In genomic region chr14:34555211-34555610, GRCm38 (mm10) we compare ENCODE assay signal across 22 mouse cellular contexts. TPM values are rescaled to one million over a fixed set of nuclear protein-coding genes. Genes with fewer than 3 reads are reported as not detected.
DNase-seq lines count a peak whose midpoint lies in the region; ATAC-seq and TF ChIP-seq lines count a peak whose summit lies in the region.
"Had no signal": no experiment of that assay in that cellular context is flagged by ENCODE, and none has a peak within 500 bp of the region (broad histone marks: within the 10 kb centered on the region; RNA-seq: fewer than 3 reads in every experiment).

No protein-coding gene starts in this region.

- ATAC-seq in hindbrain, embryonic 13.5 days (ENCODE audit: low FRiP score) = no peak
- no peak for ATAC-seq in hindbrain, embryonic 16.5 days
- ATAC-seq in heart, embryonic 16.5 days (replicated peaks; ENCODE audit: extremely low read depth, insufficient read depth, low FRiP score) = no peak
- ATAC-seq: forebrain, postnatal 0 days had no signal

- DNase-seq in heart, embryonic 10.5 days (ENCODE audit: low spot score) = no peak
- DNase-seq in heart, adult 18-20 months = no peak
- DNase-seq in spleen, adult 18-20 months = no peak
- DNase-seq: adrenal gland, postnatal 10 days; B cell, adult 2 months; forebrain, postnatal 0 days; kidney, adult 2 months; kidney, postnatal 14 days; layer of hippocampus, postnatal 36 days; midbrain, embryonic 14.5 days had no signal

- no peaks in the 10 kb centered on the region for H3K9me3 ChIP-seq in heart, embryonic 10.5 days
- H3K9me3 ChIP-seq in hindbrain, embryonic 13.5 days = no peaks in the 10 kb centered on the region
- no peaks in the 10 kb centered on the region for H3K9me3 ChIP-seq in hindbrain, embryonic 16.5 days (ENCODE audit: control insufficient read depth, low read length)
- no peaks in the 10 kb centered on the region for H3K9me3 ChIP-seq in ES-Bruce4 (replicated peaks; ENCODE audit: control insufficient read depth, insufficient read depth, low read length, poor library complexity, severe bottlenecking)
- no peaks in the 10 kb centered on the region for H3K9me3 ChIP-seq in heart, embryonic 16.5 days (replicated peaks; ENCODE audit: control insufficient read depth, low read length)
- H3K9me3 ChIP-seq: embryonic facial prominence, embryonic 13.5 days had no signal

- no peak for TF ChIP-seq EP300 in ES-Bruce4 (IDR thresholded peaks at IDR 0.05; ENCODE audit: insufficient read depth, low read depth, low read length)

- no peak overlapping the region for H3K4me2 ChIP-seq in hindbrain, embryonic 13.5 days
- H3K4me2 ChIP-seq in hindbrain, embryonic 16.5 days (ENCODE audit: low read length) = no peak overlapping the region
- no peak overlapping the region for H3K4me2 ChIP-seq in heart, embryonic 16.5 days (ENCODE audit: low read depth, low read length)
- H3K4me2 ChIP-seq: embryonic facial prominence, embryonic 13.5 days had no signal

- H3K4me3 ChIP-seq in heart, embryonic 10.5 days = no peak overlapping the region
- H3K4me3 ChIP-seq in hindbrain, embryonic 13.5 days = no peak overlapping the region
- no peak overlapping the region for H3K4me3 ChIP-seq in hindbrain, embryonic 16.5 days (ENCODE audit: low read length)
- peak overlapping the region; percentile 22; the same call in 1 of the 2 replicates for H3K4me3 ChIP-seq in ES-Bruce4 (ENCODE audit: low read depth, low read length)
- H3K4me3 ChIP-seq in heart, embryonic 16.5 days (ENCODE audit: low read length) = no peak overlapping the region
- H3K4me3 ChIP-seq: embryonic facial prominence, embryonic 13.5 days; layer of hippocampus, adult 2 months had no signal

- H3K27me3 ChIP-seq in heart, embryonic 10.5 days (ENCODE audit: insufficient read depth, poor library complexity, severe bottlenecking) = no peaks in the 10 kb centered on the region
- 0 out of 2 replicates have a peak, but pooled peaks cover 5% of the 10 kb centered on the region for H3K27me3 ChIP-seq in hindbrain, embryonic 13.5 days
- no peaks in the 10 kb centered on the region for H3K27me3 ChIP-seq in hindbrain, embryonic 16.5 days (replicated peaks; ENCODE audit: control insufficient read depth, insufficient read depth, low read length)
- no peaks in the 10 kb centered on the region for H3K27me3 ChIP-seq in ES-Bruce4 (ENCODE audit: control insufficient read depth, insufficient read depth, low read length, poor library complexity, severe bottlenecking)
- H3K27me3 ChIP-seq in heart, embryonic 16.5 days (ENCODE audit: control insufficient read depth, insufficient read depth, low read length) = no peaks in the 10 kb centered on the region

- peaks cover 26% of the 10 kb centered on the region; the same call in 1 of the 2 replicates for H3K4me1 ChIP-seq in heart, embryonic 10.5 days
- 0 out of 2 replicates have a peak, but pooled peaks cover 4% of the 10 kb centered on the region for H3K4me1 ChIP-seq in hindbrain, embryonic 13.5 days (replicated peaks)
- no peaks in the 10 kb centered on the region for H3K4me1 ChIP-seq in hindbrain, embryonic 16.5 days (ENCODE audit: control insufficient read depth, insufficient read depth, low read depth, low read length)
- no peaks in the 10 kb centered on the region for H3K4me1 ChIP-seq in ES-Bruce4 (ENCODE audit: control insufficient read depth, insufficient read depth, low read length)
- peaks cover 18% of the 10 kb centered on the region for H3K4me1 ChIP-seq in heart, embryonic 16.5 days (ENCODE audit: control insufficient read depth, insufficient read depth, low read length)

- 62% methylated on average over 13 of the region's 13 CpGs for WGBS in heart, embryonic 10.5 days
- WGBS in hindbrain, embryonic 13.5 days = 61% methylated on average over 13 of the region's 13 CpGs
- WGBS in hindbrain, embryonic 16.5 days = 67% methylated on average over 13 of the region's 13 CpGs
- 58% methylated on average over 13 of the region's 13 CpGs for WGBS in heart, embryonic 16.5 days

- H3K9ac ChIP-seq in hindbrain, embryonic 13.5 days = 0 out of 2 replicates have a peak overlapping the region, but pooled peaks have one; percentile 39
- H3K9ac ChIP-seq in hindbrain, embryonic 16.5 days (ENCODE audit: low read depth, low read length) = no peak overlapping the region
- no peak overlapping the region for H3K9ac ChIP-seq in ES-Bruce4 (ENCODE audit: low read depth, poor library complexity, severe bottlenecking)
- H3K9ac ChIP-seq in heart, embryonic 16.5 days (ENCODE audit: low read length) = no peak overlapping the region
- H3K9ac ChIP-seq: embryonic facial prominence, embryonic 13.5 days; forebrain, postnatal 0 days; liver, embryonic 14.5 days had no signal

- peaks cover 79% of the 10 kb centered on the region for H3K36me3 ChIP-seq in heart, embryonic 10.5 days
- no peaks in the 10 kb centered on the region for H3K36me3 ChIP-seq in hindbrain, embryonic 13.5 days
- H3K36me3 ChIP-seq in hindbrain, embryonic 16.5 days (ENCODE audit: control insufficient read depth, insufficient read depth, low read length) = no peaks in the 10 kb centered on the region
- H3K36me3 ChIP-seq in ES-Bruce4 (ENCODE audit: control insufficient read depth, insufficient read depth, low read length, poor library complexity, severe bottlenecking) = no peaks in the 10 kb centered on the region
- peaks cover 27% of the 10 kb centered on the region for H3K36me3 ChIP-seq in heart, embryonic 16.5 days (ENCODE audit: control insufficient read depth, insufficient read depth)
- H3K36me3 ChIP-seq: embryonic facial prominence, embryonic 13.5 days had no signal

- no peak for TF ChIP-seq POLR2A in ES-Bruce4 (IDR thresholded peaks at IDR 0.05; ENCODE audit: insufficient read depth, low read length)

- TF ChIP-seq CTCF in ES-Bruce4 (IDR thresholded peaks at IDR 0.05; ENCODE audit: low read depth, low read length) = no peak

- H3K27ac ChIP-seq in heart, embryonic 10.5 days = peak overlapping the region; percentile 63
- H3K27ac ChIP-seq in hindbrain, embryonic 13.5 days = peak overlapping the region; percentile 8; the same call in 1 of the 2 replicates
- H3K27ac ChIP-seq in hindbrain, embryonic 16.5 days (ENCODE audit: low read depth, low read length) = no peak overlapping the region
- no peak overlapping the region for H3K27ac ChIP-seq in ES-Bruce4 (ENCODE audit: insufficient read depth, low read length)
- peak overlapping the region; percentile 59 for H3K27ac ChIP-seq in heart, embryonic 16.5 days (ENCODE audit: low read length)
- H3K27ac ChIP-seq: embryonic facial prominence, embryonic 13.5 days; layer of hippocampus, adult 2 months; liver, embryonic 14.5 days had no signal

RNA-seq across cellular contexts. Expression of gene 9230112D13Rik, which starts 32.6 kb away (rescaled TPM):
- not detected in 2 replicates for polyA plus RNA-seq in heart, embryonic 10.5 days (2016; fragmentation: Nextera tagmentation; extraction: Ambion mirVana)
- not detected for total RNA-seq in heart, adult 18-20 months (2021)
- not detected in 2 replicates for polyA plus RNA-seq in hindbrain, embryonic 13.5 days (2015; fragmentation: Nextera tagmentation; extraction: Ambion mirVana)
- polyA plus RNA-seq in hindbrain, embryonic 16.5 days (2015; fragmentation: Nextera tagmentation; extraction: Ambion mirVana) = not detected in 2 replicates
- not detected in 2 replicates for polyA plus RNA-seq in ES-Bruce4 (2011; ENCODE audit: insufficient read depth, insufficient read length, low read depth, missing spikeins)
- not detected in 2 replicates for polyA plus RNA-seq in heart, embryonic 16.5 days (2015; fragmentation: Nextera tagmentation; extraction: Ambion mirVana)
- total RNA-seq: adrenal gland, postnatal 10 days; forebrain, postnatal 0 days; layer of hippocampus, adult 2 months; layer of hippocampus, postnatal 36 days; left cerebral cortex, postnatal 14 days had no signal
- polyA plus RNA-seq: brain, embryonic 14.5 days; embryonic facial prominence, embryonic 13.5 days; forebrain, postnatal 0 days; kidney, adult 2 months; limb, embryonic 14.5 days; liver, embryonic 14.5 days; lung, embryonic 16.5 days; midbrain, embryonic 14.5 days had no signal

RNA-seq across cellular contexts. Expression of gene Ldb3, which starts 33.3 kb away (rescaled TPM):
- polyA plus RNA-seq in heart, embryonic 10.5 days (2016; fragmentation: Nextera tagmentation; extraction: Ambion mirVana) = 136 and 219 TPM in 2 replicates
- total RNA-seq in heart, adult 18-20 months (2021) = 1,000 to 10,000 TPM; 1,008 to 1,034 TPM
- 0.50 and 0.56 TPM in 2 replicates for polyA plus RNA-seq in hindbrain, embryonic 13.5 days (2015; fragmentation: Nextera tagmentation; extraction: Ambion mirVana)
- 1.2 and 5.6 TPM in 2 replicates for polyA plus RNA-seq in hindbrain, embryonic 16.5 days (2015; fragmentation: Nextera tagmentation; extraction: Ambion mirVana)
- 3.4 and 4.0 TPM in 2 replicates for polyA plus RNA-seq in ES-Bruce4 (2011; ENCODE audit: insufficient read depth, insufficient read length, low read depth, missing spikeins)
- polyA plus RNA-seq in heart, embryonic 16.5 days (2015; fragmentation: Nextera tagmentation; extraction: Ambion mirVana) = 356 and 369 TPM in 2 replicates

RNA-seq across cellular contexts. Expression of gene Opn4, which starts 44.7 kb away (rescaled TPM):
- 4.1 and 5.9 TPM in 2 replicates for polyA plus RNA-seq in heart, embryonic 10.5 days (2016; fragmentation: Nextera tagmentation; extraction: Ambion mirVana)
- 1 to 10 TPM; 1.9 to 2.5 TPM for total RNA-seq in heart, adult 18-20 months (2021)
- not detected in 2 replicates for polyA plus RNA-seq in hindbrain, embryonic 13.5 days (2015; fragmentation: Nextera tagmentation; extraction: Ambion mirVana)
- 0.27 TPM in 1 of 2 replicates, not detected in the other for polyA plus RNA-seq in hindbrain, embryonic 16.5 days (2015; fragmentation: Nextera tagmentation; extraction: Ambion mirVana)
- not detected in 2 replicates for polyA plus RNA-seq in ES-Bruce4 (2011; ENCODE audit: insufficient read depth, insufficient read length, low read depth, missing spikeins)
- 6.8 and 8.5 TPM in 2 replicates for polyA plus RNA-seq in heart, embryonic 16.5 days (2015; fragmentation: Nextera tagmentation; extraction: Ambion mirVana)
- total RNA-seq: adrenal gland, postnatal 10 days; layer of hippocampus, adult 2 months; layer of hippocampus, postnatal 36 days; left cerebral cortex, postnatal 14 days had no signal
- polyA plus RNA-seq: brain, embryonic 14.5 days; embryonic facial prominence, embryonic 13.5 days; gonadal fat pad, adult 2 months; kidney, adult 2 months; liver, embryonic 14.5 days; midbrain, embryonic 14.5 days had no signal

RNA-seq across cellular contexts. Expression of gene Bmpr1a, which starts 52.1 kb away (rescaled TPM):
- polyA plus RNA-seq in heart, embryonic 10.5 days (2016; fragmentation: Nextera tagmentation; extraction: Ambion mirVana) = 48.0 and 48.9 TPM in 2 replicates
- total RNA-seq in heart, adult 18-20 months (2021) = 10 to 100 TPM; 52.9 to 56.9 TPM
- 19.5 and 20.5 TPM in 2 replicates for polyA plus RNA-seq in hindbrain, embryonic 13.5 days (2015; fragmentation: Nextera tagmentation; extraction: Ambion mirVana)
- 11.1 and 19.0 TPM in 2 replicates for polyA plus RNA-seq in hindbrain, embryonic 16.5 days (2015; fragmentation: Nextera tagmentation; extraction: Ambion mirVana)
- 75.3 and 75.4 TPM in 2 replicates for polyA plus RNA-seq in ES-Bruce4 (2011; ENCODE audit: insufficient read depth, insufficient read length, low read depth, missing spikeins)
- 27.8 and 36.4 TPM in 2 replicates for polyA plus RNA-seq in heart, embryonic 16.5 days (2015; fragmentation: Nextera tagmentation; extraction: Ambion mirVana)

Comparison
In these comparisons a context has a peak if more than half of its experiments do, and no peak if none do; other contexts are left out.
1. H3K27ac ChIP-seq: peak in heart, embryonic 10.5 days (single experiment), hindbrain, embryonic 13.5 days (single experiment) and heart, embryonic 16.5 days (single experiment); none in hindbrain, embryonic 16.5 days (single experiment) and ES-Bruce4 (single experiment).
2. RNA of gene Ldb3, which starts 33.3 kb away (polyA plus RNA-seq): 356 to 369 TPM in heart, embryonic 16.5 days and 136 to 219 TPM in heart, embryonic 10.5 days; 3.4 to 4.0 TPM in ES-Bruce4, 1.2 to 5.6 TPM in hindbrain, embryonic 16.5 days and 0.50 to 0.56 TPM in hindbrain, embryonic 13.5 days; every median in the first group is over 10 times any median in the second.